Mouse (Mus musculus) ES-E14 (cell line): ENCODE results near the gene C2cd3.

Experiments
- CHD2 ChIP-seq: IDR thresholded peaks from 2 replicates; pipeline ENCODE4 v1.6.1; 2014; ENCODE audit warnings: mild to moderate bottlenecking, low read depth, low read length, inconsistent platforms
- HCFC1 ChIP-seq: IDR thresholded peaks from 2 replicates; pipeline ENCODE4 v1.6.1; 2012; ENCODE audit warnings: low read length, inconsistent platforms, borderline replicate concordance; ENCODE audit not compliant: insufficient read depth
- MAFK ChIP-seq: IDR thresholded peaks from 2 replicates; pipeline ENCODE4 v1.6.1; 2014; ENCODE audit warnings: mild to moderate bottlenecking, low read depth, low read length, inconsistent platforms; ENCODE audit not compliant: insufficient read depth

GRCm38 (mm10) chr7:100473846-100474454 is 101.9 kb downstream of the C2cd3 start:
- no peak for TF ChIP-seq CHD2
- no peak for TF ChIP-seq MAFK
- TF ChIP-seq HCFC1, result no peak
